Mouse (Mus musculus): ENCODE measurements at regions not wholly inside any gene's neighbourhood (a gene's known extent, or its start where the extent isn't known, plus 50 kb on each side); places are given as distances from the start of the nearest gene placed in this dataset.

DNA sequence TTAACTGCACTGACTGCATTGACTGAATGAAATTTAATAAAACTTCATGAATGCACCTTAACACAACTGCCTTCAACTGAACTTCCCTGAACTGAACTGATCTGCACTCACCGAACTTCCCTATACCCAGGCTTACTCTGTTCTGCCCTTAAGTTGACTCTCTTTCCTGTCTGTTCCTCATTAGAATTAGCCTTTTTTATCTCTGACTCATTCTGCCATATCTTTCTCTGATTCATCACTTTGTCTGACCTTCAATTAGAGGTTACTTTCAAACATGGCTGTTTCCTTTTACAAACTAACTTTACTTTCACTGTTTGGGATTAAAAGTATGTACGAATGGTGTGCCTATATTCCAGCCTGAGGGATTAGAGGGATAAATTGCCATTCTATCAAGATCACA is 103.4 kb upstream of the Col3a1 start:
- Histone ChIP-seq H3K36me3 (ENCODE audit: control insufficient read depth, insufficient read depth, low read length) (no peaks in the 10 kb centered on the region), H3K9me3 (ENCODE audit: control insufficient read depth, low read length) (no peaks in the 10 kb centered on the region), H3K27me3 (ENCODE audit: control insufficient read depth, insufficient read depth, low read depth, low read length) (no peaks in the 10 kb centered on the region), H3K27ac (ENCODE audit: low read length) (no peak overlapping the region), H3K4me2 (ENCODE audit: low read depth, low read length) (no peak overlapping the region), H3K4me3 (ENCODE audit: low read length) (no peak overlapping the region), H3K9ac (ENCODE audit: low read length) (no peak overlapping the region), H3K4me1 (replicated peaks; ENCODE audit: control insufficient read depth, insufficient read depth, low read length) (no peaks in the 10 kb centered on the region)
- ATAC-seq (ENCODE audit: low read depth) = no peak
- 81% methylated on average over 2 of the region's 2 CpGs for WGBS

DNA sequence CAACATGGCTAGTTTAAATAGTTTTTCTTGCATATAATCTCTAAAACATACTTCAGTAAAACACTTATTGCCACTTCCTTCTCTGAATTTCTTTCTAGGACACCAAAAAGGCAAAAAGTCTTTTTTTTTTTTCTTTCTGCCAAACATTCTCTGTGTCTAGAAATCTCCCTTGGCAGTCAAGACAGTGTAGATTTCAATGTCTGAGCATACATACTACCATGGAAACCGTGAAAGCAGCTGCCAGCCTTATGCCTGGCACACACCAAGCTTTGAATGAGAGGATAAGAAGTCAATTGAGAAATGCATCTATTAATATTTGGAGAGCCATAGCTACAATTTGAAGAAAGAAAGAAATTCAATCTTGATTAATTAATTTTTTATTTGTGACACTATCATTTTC is 95.1 kb upstream of the Col3a1 start:
- 51% methylated on average over 1 of the region's 1 CpGs for WGBS
- Histone ChIP-seq H3K9me3 (ENCODE audit: control insufficient read depth, low read length) (no peaks in the 10 kb centered on the region), H3K9ac (ENCODE audit: low read length) (no peak overlapping the region), H3K4me3 (ENCODE audit: low read length) (no peak overlapping the region), H3K4me1 (replicated peaks; ENCODE audit: control insufficient read depth, insufficient read depth, low read length) (no peaks in the 10 kb centered on the region), H3K4me2 (ENCODE audit: low read depth, low read length) (no peak overlapping the region), H3K27me3 (ENCODE audit: control insufficient read depth, insufficient read depth, low read depth, low read length) (no peaks in the 10 kb centered on the region), H3K27ac (ENCODE audit: low read length) (no peak overlapping the region), H3K36me3 (ENCODE audit: control insufficient read depth, insufficient read depth, low read length) (no peaks in the 10 kb centered on the region)
- ATAC-seq (ENCODE audit: low read depth) = no peak

Data from lung, embryonic 16.5 days (tissue).